Mouse (Mus musculus) myocyte (in vitro differentiated cells): ENCODE data around the gene Fndc3b.

Source experiments
- CEBPB ChIP-seq: IDR thresholded peaks from 2 replicates; pipeline ENCODE4 v1.6.1; 2011; ENCODE audit warnings: mild to moderate bottlenecking, moderate library complexity; ENCODE audit not compliant: poor library complexity, insufficient read depth, severe bottlenecking
- E2F4 ChIP-seq: IDR thresholded peaks from one replicate; pipeline ENCODE4 v1.6.1; 2011; ENCODE audit warnings: mild to moderate bottlenecking, control low read depth, moderate library complexity; ENCODE audit not compliant: insufficient read depth
- MAX ChIP-seq: IDR thresholded peaks from one replicate; pipeline ENCODE4 v1.6.1; 2011; ENCODE audit warnings: low read depth, mild to moderate bottlenecking, control low read depth
- MYOD1 ChIP-seq, 3 experiments: IDR thresholded peaks; one replicate each; pipeline ENCODE4 v1.6.1; 2011; ENCODE audit warnings: control low read depth in 2 of 3, low read depth in 2 of 3, mild to moderate bottlenecking in 2 of 3, moderate library complexity in 1 of 3; ENCODE audit not compliant: insufficient read length in 2 of 3, control insufficient read depth in 1 of 3
- POLR2A ChIP-seq: IDR thresholded peaks from one replicate; pipeline ENCODE4 v1.6.1; 2011; ENCODE audit warnings: low read depth, mild to moderate bottlenecking, control low read depth, moderate library complexity; ENCODE audit not compliant: insufficient read length
- TCF12 ChIP-seq: IDR thresholded peaks from one replicate; pipeline ENCODE4 v1.6.1; 2011; ENCODE audit warnings: mild to moderate bottlenecking, control low read depth; ENCODE audit not compliant: poor library complexity, insufficient read depth, severe bottlenecking
- USF1 ChIP-seq: IDR thresholded peaks from one replicate; pipeline ENCODE4 v1.6.1; 2011; ENCODE audit warnings: low read depth, mild to moderate bottlenecking, control low read depth, moderate library complexity

DNA sequence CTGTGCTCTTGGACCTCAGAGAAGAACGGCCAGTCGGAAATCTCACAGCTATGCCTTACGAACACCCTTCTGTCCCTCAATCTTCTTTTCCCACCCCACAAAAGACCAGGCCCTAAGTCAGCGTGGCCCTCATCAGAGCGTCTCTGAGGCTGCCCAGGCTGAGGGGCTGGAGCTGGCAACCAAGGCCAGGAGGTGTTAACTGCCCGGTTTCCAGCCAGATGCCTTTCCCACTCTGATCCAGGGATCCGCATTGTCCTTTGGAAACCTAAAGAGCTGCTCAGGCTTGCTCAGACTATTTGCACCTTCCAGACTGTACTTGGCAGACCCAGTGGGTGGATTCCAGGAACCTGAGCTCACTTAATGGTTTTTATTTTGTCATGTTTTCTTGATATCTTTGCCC lies 180.7 kb downstream of the Fndc3b start:
- TF ChIP-seq TCF12, result no peak
- no peak for TF ChIP-seq E2F4
- TF ChIP-seq POLR2A, result no peak
- TF ChIP-seq MYOD1 (IDR thresholded peaks at IDR 0.05; ENCODE audit: control insufficient read depth in 1 of 3, insufficient read length in 2 of 3, low read depth in 2 of 3), result no peak
- TF ChIP-seq MAX, result no peak
- TF ChIP-seq USF1, result no peak
- no peak for TF ChIP-seq CEBPB
